Mouse (Mus musculus): ENCODE results near the gene Ooep. TPM values are rescaled to one million over a fixed set of nuclear protein-coding genes. Genes with fewer than 3 reads are reported as not detected.

The Ooep gene
- polyA plus RNA-seq (2012), result not detected in 2 replicates

GRCm38 (mm10) chr9:78378113-78378785, at the start of gene Ooep:
Gene Ooep (minus strand): TSS chr9:78378725.

GRCm38 (mm10) chr9:78395630-78396351, 17.3 kb upstream of the Ooep start, which contains the start of gene Ddx43:
Gene Ddx43 (plus strand): TSS chr9:78395777.

GRCm38 (mm10) chr9:78367959-78368358, 10.6 kb downstream of the Ooep start, which contains the start of gene Dppa5a:
Gene Dppa5a (minus strand): TSS chr9:78368177.

GRCm38 (mm10) chr9:78355611-78356010, 22.9 kb downstream of the Ooep start, which contains the start of gene Gsta2:
Gene Gsta2 (minus strand): TSS chr9:78355788.

GRCm38 (mm10) chr9:78327289-78327688, 51.2 kb downstream of the Ooep start, which contains the start of gene Omt2b:
Gene Omt2b (plus strand): TSS chr9:78327589.

Other genes with a start within 250 kb of the Ooep start
- gene Gsta4, start 196.0 kb downstream of the Ooep start, polyA plus RNA-seq (2012), result 0.21 TPM in 1 of 2 replicates, not detected in the other
- gene Gsta1, start 148.1 kb downstream of the Ooep start, polyA plus RNA-seq (2012), result not detected in 2 replicates
- not detected in 2 replicates for gene Gm3776, start 121.6 kb downstream of the Ooep start, polyA plus RNA-seq (2012)
- not detected in 2 replicates for gene Gm10639, start 88.8 kb downstream of the Ooep start, polyA plus RNA-seq (2012)
- not detected in 2 replicates for gene Omt2a, start 63.9 kb downstream of the Ooep start, polyA plus RNA-seq (2012)
- not detected in 2 replicates for gene Omt2b, start 51.1 kb downstream of the Ooep start, polyA plus RNA-seq (2012)
- not detected in 2 replicates for gene Gsta2, start 22.9 kb downstream of the Ooep start, polyA plus RNA-seq (2012)
- gene Dppa5a, start 10.5 kb downstream of the Ooep start, polyA plus RNA-seq (2012), result not detected in 2 replicates
- gene Ddx43, start 17.1 kb upstream of the Ooep start, polyA plus RNA-seq (2012), result 0.17 and 0.25 TPM in 2 replicates
- gene Cgas, start 64.5 kb upstream of the Ooep start, polyA plus RNA-seq (2012), result 10.1 and 11.4 TPM in 2 replicates
- 8.9 and 11.2 TPM in 2 replicates for gene Mto1, start 69.5 kb upstream of the Ooep start, polyA plus RNA-seq (2012)
- gene Gm17324, start 70.1 kb upstream of the Ooep start, polyA plus RNA-seq (2012), result 0.21 and 0.49 TPM in 2 replicates
- gene Eef1a1, start 110.4 kb upstream of the Ooep start, polyA plus RNA-seq (2012), result 992 and 1,036 TPM in 2 replicates
- gene Slc17a5, start 209.3 kb upstream of the Ooep start, polyA plus RNA-seq (2012), result 2.1 and 2.5 TPM in 2 replicates
- gene Cd109, start 236.8 kb upstream of the Ooep start, polyA plus RNA-seq (2012), result not detected in 2 replicates

All from megakaryocyte-erythroid progenitor cell, adult 5 weeks (primary cell).